Mouse (Mus musculus) thymus, adult 2 months (tissue): ENCODE data around the gene Sesn1.

Source experiments
- CTCF ChIP-seq: fragments of 200-500 bp; IDR thresholded peaks from 2 replicates; pipeline ENCODE4 v1.5.1; 2012; ENCODE audit warnings: mild to moderate bottlenecking, control low read depth, low read length, moderate library complexity, borderline replicate concordance; ENCODE audit not compliant: control insufficient read depth, poor library complexity, insufficient read depth; ENCODE audit errors: extremely low read depth
- POLR2A ChIP-seq: fragments of 200-500 bp; IDR thresholded peaks from 2 replicates; pipeline ENCODE4 v1.6.1; 2012; ENCODE audit warnings: mild to moderate bottlenecking, low read length, control low read depth, moderate library complexity; ENCODE audit not compliant: control insufficient read depth, poor library complexity, insufficient read depth; ENCODE audit errors: extremely low read depth

- TF ChIP-seq CTCF: no peak
- TF ChIP-seq POLR2A: no peak
Observed at GRCm38 (mm10) chr10:41907950-41908349, 98.2 kb downstream of the Sesn1 start.
